Mouse (Mus musculus) brain, embryonic 14.5 days (tissue): Measurements from ENCODE around the gene Unc5b. TPM values are rescaled to one million over a fixed set of nuclear protein-coding genes. Genes with fewer than 3 reads are reported as not detected.

Experiments
- DNase-seq: peaks from one replicate; pipeline ENCODE4 v3.0.0-alpha.2; 2011; ENCODE audit warnings: low read depth
- CTCF ChIP-seq: fragments of 200-500 bp; IDR thresholded peaks from 2 replicates; pipeline ENCODE4 v1.5.1; 2012; ENCODE audit warnings: inconsistent platforms, mild to moderate bottlenecking, moderate library complexity, borderline replicate concordance; ENCODE audit not compliant: insufficient read depth, insufficient read length; ENCODE audit errors: extremely low read depth
- POLR2A ChIP-seq: fragments of 200-500 bp; IDR thresholded peaks from 2 replicates; pipeline ENCODE4 v1.6.1; 2012; ENCODE audit warnings: mild to moderate bottlenecking, inconsistent platforms, borderline replicate concordance; ENCODE audit not compliant: poor library complexity, insufficient read depth, insufficient read length, severe bottlenecking; ENCODE audit errors: extremely low read depth
- polyA plus RNA-seq: library from polyadenylated mRNA; depleted of rRNA; stranded (reverse); fragments of >200 nt; gene quantifications from 2 replicates; pipeline ENCODE4 v1.2.3, GENCODE M21; 2012

Unc5b gene
- polyA plus RNA-seq, 1 experiment: 12.7 TPM

DNA sequence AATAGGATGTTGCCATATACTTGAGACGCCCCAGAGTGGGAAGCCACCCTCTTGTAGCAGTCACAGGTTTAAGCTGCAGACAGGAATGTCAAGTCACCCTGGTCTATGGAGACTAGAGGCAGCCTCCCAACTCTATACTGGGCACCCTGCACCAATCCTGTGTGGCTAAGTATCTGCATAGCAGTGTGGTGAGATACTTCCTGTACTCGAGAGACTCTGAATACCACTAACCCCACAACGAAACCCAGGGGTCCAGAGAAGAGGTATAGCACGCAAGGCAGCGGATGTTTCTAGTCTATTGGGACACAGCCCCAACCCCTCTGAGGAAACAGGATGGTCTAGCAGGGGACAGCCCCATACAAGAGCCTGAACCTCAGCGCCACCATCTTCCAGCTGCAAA, 22.9 kb downstream of the Unc5b start:
- TF ChIP-seq POLR2A (no peak), CTCF (no peak)

DNA sequence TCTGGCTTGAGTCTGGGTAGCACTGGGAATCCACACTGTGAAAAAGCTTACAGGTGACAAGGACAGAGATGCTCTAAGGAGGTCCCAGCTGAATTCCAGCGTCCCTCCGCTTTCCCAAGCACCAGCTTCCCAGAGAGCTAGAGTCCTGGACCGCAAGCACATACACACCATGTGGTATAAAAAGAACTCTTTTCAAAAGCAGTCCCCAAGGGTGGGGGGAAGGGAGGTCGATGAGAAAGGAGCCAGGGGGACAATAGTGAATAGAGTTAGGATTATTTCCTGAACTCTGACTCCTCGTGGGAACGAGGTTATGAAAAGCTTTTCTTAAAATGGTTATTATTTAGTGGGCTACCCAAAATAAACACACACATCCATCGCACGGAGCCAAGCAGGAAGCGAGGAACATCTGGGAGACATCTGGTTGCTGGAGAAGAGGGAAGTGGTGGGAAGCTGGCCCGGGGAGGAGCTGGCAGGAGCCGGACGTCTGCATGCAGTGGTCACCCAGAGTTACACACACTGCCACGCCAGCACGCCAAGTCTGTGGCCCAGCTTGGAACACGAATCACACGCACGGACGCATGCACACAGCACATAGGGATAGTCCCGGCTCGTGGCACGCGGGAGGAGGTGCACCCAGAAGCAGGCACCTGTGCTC, 23.7 kb downstream of the Unc5b start:
- TF ChIP-seq POLR2A (no peak), CTCF (no peak)
- DNase-seq: no peak

More for the DNA sequence above, 22.9 kb downstream of the Unc5b start:
- DNase-seq: no peak

DNA sequence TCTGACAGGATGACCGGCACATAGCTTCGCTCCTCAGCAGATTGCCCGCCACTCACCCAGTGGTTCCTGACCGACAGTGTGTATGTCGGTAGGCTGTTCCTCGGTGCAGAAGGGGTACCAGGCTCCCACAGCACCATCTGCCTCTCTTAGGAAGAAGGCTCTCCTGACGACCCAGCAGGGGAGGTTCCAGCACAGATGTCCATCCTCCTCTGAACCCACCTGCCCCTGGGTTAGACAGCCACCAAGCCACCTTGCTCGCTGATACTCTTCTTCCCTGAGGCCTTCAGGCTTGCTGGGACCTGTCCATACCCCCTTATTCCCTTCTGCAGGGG, 25.2 kb downstream of the Unc5b start:
- TF ChIP-seq CTCF (no peak), POLR2A (no peak)
- no peak for DNase-seq

DNA sequence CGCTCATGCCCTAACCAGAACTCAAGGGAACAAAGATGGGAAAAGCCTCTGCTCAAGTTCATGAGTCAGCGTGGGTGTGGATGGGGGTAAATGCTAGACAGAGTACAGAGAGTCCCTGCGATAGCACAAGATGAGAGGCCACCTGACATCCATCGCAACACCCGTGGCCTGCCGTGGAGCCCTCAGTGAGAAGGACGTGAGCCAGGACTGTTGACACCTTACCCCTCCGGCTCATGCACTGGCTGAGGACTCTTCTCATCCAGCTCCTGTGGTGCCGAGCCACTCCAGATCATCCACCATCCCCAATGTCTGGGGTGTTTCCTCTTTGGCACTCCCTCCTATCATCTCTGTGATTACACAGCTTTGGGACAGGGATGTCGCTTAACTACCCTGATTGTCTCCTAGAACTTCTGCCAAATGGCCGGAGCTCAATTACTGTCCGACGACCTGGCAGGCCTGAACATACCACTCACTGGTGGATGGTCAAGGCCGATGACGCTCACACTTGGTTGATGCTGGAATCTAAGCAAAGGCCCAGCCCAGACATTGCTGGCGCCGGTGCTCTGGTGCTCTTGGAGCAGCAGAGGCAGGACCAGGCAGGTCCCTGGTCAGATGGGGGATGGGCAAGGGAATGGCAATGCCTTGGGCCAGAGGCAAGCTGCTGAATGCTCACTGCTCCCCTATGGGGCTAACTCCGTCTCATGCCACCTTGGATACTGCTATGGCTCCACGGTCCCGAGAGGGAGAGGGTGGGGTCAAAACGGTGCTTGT, 25.8 kb downstream of the Unc5b start:
- TF ChIP-seq POLR2A (no peak), CTCF (no peak)
- DNase-seq: no peak

DNA sequence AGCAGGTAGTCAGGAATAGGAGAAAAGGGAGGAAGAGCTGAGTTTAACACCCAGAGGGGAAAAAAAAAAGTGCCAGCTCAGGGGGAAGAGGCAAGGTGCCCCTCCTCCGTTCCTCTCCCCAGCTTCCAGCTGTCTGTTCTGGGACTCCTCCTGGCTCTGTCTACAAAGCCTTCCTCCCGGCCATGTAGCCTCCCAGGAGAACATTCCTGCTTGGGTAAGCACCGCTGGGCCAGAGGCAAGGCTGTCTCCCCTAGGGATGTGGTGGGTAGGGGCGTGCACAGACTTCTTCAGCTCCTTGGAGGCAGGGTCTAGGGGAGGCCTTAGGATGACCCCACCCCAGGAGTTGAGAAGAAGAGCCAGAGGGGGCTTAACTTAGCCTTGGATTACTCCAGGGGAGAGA, 26.5 kb downstream of the Unc5b start:
- TF ChIP-seq CTCF: no peak
- TF ChIP-seq POLR2A: no peak
- no peak for DNase-seq

DNA sequence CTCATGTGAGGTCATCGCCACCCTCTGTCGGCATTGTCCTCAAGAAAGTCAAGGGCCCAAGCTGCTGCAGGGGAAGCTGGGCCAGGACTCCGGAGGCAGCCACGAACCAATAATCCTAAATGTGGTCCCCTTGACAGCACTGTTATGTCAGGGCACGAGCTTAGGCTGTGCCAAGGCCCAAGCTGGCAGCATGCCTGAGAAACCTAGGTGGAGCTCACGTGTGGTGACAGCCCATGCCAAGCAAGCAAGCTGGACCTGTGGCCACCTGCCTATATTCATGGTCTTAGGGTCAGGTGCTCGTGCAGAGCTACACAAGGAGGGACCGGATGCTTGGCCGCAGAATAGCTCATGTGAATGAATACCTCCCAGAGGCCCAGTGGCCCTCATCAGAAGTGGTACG, 27.4 kb downstream of the Unc5b start:
- TF ChIP-seq POLR2A (no peak), CTCF (no peak)
- DNase-seq: no peak

DNA sequence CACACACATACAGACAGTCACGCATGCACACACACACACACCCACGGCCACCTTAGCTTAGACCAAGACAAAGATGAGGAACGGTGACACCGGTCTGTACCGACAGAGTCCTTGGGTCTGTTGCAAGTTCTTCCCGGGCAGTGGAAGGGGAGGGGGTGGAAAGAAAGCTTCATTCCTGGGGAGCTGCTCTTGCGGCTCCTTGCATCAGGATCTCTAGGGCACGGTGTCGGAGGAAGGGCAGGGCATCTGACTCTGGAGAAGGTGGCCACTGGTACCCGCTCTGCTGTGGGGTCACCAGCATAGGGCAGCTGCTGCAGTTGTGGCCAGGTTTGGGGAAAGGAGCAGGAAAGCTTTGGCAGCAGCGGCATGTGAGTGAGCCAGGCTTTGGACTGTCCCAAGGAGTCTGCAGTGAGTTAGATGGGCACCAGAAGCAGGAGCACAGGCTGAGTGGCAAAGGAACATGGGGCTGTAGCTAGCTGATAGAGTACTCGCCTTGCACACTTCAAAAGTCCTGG, 29.4 kb downstream of the Unc5b start:
- TF ChIP-seq POLR2A (no peak), CTCF (no peak)

DNA sequence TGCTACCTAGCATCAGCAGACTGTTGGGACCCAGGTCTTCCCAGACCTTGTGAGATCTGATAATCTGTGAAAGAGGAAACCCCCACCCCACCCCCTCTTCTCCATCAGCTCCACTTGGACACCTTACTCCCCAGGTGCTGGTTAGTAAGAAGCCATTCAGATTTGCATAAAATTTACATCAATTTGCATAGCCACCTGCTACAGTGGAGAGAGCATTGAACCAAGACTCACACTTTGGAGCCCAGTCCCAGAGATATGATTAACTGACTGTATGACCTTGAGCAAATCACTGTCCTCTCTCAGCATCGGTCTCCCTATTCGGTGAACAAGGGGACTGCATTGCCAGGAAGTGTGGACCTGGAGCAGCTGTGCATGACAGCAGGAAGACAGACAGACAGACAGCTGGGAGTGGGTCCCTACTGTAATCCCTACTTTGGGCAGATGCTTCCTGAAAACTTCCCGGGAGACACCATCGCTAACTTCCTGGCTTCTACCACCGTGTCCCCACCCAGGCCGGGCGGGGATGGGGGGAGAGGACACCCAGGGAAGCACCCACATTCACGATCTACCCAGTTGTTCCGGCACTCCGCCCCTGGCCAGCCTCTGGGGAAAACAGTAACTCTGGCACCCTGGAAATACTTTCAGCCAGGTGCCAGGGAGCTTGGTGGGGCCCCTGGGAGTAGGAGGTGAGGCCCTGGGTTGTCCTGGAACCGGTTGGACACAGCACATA, 30.0 kb downstream of the Unc5b start:
- DNase-seq: no peak
- TF ChIP-seq POLR2A: no peak
- no peak for TF ChIP-seq CTCF

More for the DNA sequence above, 29.4 kb downstream of the Unc5b start:
- DNase-seq: no peak

DNA sequence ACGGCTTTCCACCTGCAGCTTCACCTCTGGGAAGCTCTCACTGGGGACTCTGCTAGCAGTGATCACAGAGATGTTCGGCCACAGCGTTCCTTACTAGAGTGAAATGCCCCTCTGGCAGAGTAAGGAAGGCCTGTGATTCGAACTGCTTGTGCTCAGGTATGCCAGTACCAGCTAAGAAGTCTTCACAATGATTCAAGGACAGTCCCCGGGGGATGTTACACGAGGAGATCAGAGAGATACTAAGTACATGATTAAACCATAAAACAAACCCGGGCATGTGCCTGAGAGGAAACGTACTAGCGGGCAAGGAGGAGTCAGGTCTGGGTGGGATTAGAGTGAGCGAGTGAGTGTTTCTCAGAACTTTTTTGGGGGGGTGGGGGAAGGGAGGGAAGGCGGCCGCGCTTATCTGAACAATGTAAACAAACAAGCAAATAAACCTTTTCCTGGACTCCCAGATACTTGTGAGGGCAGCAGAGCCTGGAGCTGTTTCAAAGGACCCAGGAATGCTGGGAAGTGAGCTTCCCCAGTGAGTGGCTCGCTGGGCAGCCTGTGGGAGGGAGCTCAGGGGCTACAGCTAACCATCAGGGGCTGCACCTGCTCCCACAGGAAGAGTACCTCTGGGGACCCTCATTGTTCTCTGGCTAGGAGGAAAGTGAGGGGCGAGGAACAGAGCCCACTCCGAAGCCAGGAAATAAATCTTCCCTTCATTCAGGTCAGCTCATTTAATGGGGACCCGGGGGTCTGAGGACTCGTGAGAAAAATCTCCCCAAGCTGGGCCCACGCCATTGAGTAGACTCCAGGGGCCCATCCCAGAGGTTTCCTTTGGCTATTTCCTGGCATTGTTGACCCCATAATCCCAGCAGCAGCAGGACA, 30.9 kb downstream of the Unc5b start:
- TF ChIP-seq CTCF (no peak), POLR2A (no peak)
- DNase-seq: no peak

DNA sequence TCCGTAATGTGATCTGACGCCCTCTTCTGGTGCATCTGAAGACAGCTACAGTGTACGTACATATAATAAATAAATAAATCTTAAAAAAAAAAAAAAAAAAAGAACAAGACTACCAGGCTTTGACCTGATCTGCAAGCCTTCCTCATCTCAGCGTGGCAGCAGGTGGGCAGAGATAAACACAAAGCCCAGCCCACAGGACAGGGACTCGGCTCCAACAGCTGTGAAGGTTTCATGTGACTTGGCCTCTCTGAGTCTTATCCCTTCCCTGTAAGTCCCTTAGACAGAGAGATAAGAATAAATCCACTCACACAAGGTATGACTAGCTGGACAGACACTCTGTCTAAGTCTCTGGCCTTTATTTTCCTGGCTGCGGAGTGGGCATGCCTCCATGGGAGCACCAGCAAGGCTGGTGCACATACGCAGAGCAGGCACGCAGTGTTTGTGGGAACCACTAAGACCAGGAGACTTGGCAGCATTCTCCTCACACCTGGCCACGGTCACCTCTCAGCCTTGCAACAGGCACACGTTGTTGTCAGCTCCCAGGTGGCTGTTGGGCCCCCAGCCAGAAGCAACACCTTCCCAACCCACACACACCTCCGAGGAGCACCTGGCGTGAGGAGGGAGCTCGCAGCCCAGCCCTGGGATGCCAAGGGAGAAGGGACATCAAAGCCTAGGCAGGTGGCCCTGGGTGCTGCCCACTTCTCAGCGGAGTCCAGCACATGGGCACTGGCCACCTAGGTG, 33.5 kb downstream of the Unc5b start:
- no peak for DNase-seq
- TF ChIP-seq CTCF: no peak

DNA sequence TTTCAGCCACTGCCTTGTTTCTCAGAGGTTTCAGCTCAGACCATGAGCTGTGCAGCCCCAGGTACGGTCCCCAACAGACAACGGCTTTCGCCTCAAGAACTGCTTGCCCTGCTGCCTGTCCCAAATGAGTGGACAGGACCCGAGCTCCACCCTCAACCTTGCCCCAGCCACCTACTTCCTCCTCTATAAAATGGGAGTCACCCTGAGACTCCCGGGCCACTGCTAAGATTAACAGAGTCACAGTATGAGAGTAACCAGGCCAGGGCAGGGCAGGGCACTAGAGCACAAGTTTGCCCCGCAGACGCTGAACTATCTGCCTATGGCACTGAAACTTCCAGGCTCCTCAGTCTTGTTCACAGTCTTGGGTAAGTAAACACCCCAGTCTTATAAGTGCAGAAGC, 34.9 kb downstream of the Unc5b start:
- DNase-seq: no peak
- no peak for TF ChIP-seq POLR2A
- no peak for TF ChIP-seq CTCF

DNA sequence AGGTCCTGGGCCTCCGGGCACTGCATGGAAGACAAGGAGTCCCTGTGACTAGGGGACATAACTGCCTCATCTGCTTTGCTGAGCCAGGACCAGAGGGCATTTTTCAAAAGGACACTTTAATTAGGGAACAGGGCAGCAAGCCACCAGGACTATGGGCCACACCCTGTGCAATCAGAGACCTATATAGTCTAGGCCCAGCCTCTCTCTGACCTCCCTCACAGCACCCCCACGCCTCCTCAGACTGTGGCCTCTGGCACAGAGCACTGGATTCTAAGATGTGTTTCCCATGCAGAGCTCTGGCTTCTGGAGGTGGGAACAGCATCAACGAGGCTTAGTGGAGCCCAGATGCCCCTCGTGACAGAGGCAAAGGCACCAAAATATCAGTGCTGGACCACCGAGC, 35.4 kb downstream of the Unc5b start:
- no peak for DNase-seq

DNA sequence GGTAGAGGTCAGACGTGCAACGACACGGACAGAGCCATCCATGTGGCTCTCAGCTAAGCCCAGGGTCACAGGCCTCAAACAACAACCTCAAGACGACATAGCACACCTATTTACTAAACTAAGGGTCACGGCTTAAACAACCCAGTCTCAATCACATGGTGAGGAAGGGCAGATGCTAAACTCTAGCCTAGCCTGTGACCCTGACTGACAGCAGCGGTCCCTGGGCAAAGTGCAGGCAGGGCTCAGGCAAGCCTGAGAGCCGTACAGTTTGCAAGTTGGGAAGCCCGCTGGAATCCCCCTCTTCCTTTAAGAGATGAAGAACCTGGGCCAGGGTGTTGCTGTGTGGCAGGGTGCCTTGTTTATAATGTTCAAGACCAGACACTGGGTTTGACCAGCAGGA, 36.6 kb downstream of the Unc5b start:
- DNase-seq: no peak
- no peak for TF ChIP-seq POLR2A
- TF ChIP-seq CTCF: no peak

More for the DNA sequence above, 35.4 kb downstream of the Unc5b start:
- TF ChIP-seq POLR2A (no peak), CTCF (no peak)

DNA sequence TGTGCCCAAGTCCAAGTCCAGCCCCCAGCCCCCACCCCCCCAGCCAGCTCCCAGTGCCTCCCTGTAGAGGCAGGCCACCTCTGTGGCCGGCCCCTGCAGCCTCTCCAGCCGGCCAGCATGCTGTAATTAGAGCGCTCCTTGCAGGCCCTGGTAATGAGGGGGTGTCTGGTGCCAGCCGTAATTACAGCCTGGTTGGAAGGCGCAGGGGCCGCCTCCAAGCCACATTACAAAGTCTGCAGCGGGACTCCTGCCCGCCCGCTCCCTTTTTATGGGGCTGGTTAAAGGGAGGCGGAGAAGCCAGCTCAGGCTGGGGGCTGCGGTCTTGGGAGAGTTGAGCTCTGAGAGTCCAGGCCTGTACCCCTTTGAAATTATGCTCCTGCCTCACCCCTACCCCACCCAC, 37.0 kb downstream of the Unc5b start:
- TF ChIP-seq POLR2A (no peak), CTCF (no peak)
- peak; percentile 93 for DNase-seq
